Mouse (Mus musculus) skeletal muscle tissue, adult 2 months (tissue): Measurements from ENCODE around the gene Map4k2.

Source experiments
- DNase-seq: peaks from one replicate; pipeline ENCODE4 v3.0.0-alpha.2; 2012; ENCODE audit warnings: low read depth, low spot score

Map4k2 gene

DNA sequence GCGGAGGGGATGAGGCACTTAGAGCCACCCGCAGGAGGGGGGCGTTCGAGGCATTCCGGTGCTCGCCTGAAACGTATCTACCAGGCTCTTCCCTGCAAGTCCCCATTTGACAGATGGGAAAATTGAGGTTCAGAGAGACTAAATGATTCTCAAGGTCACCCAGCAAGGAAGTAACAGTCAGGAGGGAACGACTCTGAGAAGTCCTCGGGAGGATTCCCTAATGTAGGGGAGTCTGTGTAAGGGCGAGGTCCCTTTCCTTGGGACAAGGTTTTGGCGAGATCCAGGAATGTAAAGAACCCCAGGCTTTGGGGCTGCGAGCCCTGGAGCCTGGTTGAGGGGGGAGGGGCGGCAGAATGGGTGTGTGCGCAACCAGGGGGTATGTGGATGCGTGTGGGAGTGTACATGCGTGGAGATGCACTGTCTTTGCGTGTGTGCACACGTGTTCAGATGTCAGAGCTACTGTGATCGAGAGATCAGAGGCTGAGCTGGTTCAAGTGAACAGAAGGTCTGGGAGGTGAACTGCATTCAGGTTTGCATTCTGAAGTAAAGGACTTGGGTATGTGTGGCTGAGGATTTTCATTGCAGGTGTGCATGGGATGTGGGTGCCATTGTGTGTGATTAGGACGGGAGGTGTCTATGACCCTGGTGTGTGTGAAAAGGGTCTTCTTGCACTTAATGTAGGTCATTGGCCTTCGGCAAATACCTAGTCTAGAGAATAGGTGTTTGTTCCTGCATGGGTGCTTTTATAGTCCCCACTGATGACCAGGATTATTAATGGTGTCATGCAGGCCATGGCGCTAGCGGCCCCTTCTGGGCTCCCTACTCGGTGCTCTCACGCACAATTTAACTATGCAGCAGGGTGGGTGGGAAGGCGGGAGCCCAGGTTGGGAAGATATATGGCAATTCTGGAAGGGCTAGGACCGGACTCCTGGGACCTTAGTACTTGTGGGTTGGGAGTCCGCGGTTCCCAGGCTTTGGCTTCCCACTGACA is 59.5 kb downstream of the Map4k2 start:
- DNase-seq: no peak

GRCm38 (mm10) chr19:6401131-6401815 is 60.3 kb downstream of the Map4k2 start:
- peak; percentile 70 for DNase-seq

- DNase-seq: no peak
These were observed 61.0 kb downstream of the Map4k2 start for GRCm38 (mm10) chr19:6401951-6402350.

DNA sequence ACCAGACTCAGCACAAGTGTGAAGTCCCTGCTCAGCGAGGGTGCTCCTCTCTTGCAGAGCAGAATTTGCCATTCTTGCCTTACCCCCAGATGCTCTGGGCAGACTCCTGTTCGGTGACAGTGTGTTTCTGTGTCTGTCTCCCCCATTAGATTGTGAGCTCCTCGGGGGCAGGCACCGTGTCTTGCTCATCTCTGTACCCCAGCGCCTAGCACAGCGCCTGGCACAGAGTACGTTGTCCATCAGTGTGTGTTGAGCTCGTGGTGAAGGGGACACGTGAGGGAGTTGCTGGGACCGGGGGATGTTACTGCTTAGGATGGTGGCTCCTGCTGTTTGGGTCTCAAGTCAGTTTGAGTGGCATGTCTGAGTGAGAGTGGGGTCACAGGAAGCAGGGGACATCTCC is 62.9 kb downstream of the Map4k2 start:
- no peak for DNase-seq
